Mouse (Mus musculus) cerebellum, adult (tissue): ENCODE measurements around the gene Nrros.

Experiments used
- ATAC-seq: cut with Nextera tagmentation; 2 replicates; pipeline ENCODE4 v1.9.2; 2017; ENCODE audit warnings: mild to moderate bottlenecking, moderate library complexity, mixed read lengths; ENCODE audit not compliant: insufficient number of reproducible peaks, low FRiP score, low TSS enrichment

The Nrros gene

DNA sequence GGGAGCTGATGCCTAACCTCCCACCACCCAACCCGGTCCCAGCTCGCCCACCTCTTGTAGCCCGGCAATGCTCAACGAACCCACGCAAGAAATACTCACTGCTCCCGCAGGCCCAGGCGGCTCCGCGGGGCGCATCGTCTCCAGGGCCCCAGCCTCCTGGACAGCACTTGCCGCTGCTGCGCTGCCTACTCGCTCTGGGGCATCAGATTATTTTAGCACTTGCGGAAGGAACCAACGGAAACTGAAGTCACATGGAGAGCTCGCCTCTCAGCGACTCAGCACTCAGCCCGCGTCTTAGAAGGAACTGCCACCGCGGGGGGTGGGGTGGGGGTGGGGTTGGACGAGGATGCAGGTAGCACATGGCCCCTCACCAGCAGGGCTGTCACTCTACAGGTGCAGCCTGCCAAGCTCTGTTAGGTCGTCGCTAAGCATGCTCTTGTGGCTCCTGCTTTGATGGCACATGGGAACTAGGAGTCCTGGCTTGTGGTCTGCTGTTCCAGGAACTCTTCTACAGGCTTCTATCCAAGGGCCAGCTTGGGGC is at the start of gene Nrros:
Gene Nrros, minus strand, starts transcription at position 314 of the 541 bp plus-strand sequence.
- peak; percentile 59; the same call in 1 of the 2 replicates for ATAC-seq

DNA sequence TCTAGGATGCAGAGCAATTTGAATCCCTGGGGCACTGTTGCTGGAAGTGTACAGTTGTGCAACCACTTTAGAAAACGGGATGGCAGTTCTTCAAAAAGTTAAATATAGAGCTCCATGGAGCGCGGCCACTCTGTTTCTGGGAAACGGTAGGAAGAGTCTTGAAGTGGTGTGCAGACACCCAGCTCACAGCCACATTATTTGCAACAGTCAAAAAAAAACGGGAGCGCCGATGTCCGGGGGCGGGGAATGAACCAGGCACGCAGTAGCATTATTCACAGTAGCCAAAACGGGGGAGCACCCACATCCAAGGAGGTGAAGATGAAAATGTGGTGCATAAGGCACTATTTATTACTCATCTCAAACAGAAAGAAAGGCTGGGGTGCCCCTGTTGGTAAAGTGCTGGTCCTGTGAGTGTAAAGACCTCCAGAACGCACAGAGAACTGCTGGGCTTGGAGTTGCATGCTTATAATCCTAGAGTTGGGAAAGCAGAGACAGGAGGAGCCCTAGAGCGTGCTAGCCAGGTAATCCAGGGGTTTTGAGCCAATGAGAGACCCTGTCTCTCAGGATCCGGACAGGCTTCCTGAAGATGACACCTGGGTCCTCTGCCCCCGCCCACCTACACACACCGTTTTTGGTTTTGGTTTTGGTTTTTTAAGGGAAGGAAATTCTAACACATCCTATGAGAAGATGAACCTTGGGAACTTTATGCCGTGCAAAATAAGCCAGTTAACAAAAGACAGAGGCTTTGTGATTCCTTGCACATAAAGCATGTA is 49.6 kb upstream of the Nrros start:
- no peak for ATAC-seq

DNA sequence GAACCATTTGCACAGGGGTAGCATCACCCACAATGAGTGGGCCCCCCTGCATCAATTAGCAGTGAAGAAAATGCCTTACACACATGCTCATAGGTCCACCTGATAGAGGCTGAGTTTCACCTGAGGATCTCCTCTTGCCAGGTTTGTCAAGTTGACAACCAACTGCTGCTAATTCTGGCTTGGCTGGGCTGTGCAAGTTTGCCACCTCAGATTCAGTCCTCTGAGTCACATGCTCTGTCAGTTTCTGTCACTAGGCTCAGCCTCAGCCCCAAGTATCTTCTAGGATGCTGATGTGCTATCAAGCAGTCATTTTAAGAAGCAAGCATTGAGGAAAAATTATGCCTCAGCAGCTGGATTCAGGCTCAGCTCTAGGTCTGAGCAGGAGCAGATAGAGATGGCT is 48.8 kb upstream of the Nrros start:
- no peak for ATAC-seq

DNA sequence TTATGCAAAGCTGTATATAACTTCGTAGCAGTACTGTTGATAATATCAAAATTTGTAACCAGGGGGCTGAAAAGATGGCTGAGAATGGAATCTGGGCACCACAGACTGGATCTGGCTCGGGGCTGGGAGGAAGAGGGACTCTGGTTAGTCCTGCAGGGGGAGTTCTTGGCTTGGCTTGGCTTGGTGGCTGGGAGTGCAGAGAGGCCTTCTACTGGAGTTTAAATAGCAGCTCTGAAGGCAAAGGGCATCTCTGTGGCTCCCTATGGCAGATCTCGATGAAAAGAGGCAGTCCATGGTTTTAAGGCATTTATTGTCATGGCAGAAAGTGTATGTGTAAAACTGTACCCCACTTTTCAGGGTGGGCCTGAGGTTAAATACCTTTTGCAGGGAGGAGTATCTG is 39.5 kb upstream of the Nrros start:
- ATAC-seq = no peak

DNA sequence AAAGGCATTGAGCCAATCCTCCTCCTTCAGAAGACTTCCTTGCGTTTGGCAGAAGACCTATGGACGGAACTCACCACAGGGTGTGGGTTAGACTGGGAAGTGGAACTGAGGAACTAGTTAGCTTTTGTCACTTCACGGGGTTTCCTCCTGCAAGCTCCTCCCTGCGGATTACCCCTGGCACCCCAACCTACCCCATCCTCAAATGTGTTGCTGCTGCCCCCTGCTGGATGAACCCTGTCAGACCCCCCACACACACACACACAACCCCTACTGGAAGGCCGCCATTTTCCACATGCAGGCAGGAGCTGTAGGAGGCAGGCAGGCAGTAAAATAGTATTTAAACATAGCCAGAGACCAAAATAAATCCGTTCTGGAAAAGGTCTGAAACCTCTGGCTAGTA is 37.3 kb upstream of the Nrros start:
- ATAC-seq = no peak; the same call in 1 of the 2 replicates

DNA sequence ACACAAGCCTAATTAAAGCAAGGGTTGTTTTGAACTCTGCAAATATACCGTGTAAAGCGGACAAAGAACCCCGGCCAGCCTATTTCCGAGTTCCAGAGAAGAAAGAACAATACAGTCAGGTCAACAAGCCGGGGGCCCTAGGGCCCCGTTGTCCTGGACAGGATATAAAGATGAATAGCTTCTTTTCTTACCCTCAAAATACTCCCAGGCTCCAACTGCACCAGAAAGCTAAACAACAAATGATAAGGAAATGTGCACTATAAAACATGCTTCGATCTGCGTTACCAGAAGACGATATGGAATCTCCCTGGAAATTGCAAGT is 35.6 kb upstream of the Nrros start:
- no peak for ATAC-seq

DNA sequence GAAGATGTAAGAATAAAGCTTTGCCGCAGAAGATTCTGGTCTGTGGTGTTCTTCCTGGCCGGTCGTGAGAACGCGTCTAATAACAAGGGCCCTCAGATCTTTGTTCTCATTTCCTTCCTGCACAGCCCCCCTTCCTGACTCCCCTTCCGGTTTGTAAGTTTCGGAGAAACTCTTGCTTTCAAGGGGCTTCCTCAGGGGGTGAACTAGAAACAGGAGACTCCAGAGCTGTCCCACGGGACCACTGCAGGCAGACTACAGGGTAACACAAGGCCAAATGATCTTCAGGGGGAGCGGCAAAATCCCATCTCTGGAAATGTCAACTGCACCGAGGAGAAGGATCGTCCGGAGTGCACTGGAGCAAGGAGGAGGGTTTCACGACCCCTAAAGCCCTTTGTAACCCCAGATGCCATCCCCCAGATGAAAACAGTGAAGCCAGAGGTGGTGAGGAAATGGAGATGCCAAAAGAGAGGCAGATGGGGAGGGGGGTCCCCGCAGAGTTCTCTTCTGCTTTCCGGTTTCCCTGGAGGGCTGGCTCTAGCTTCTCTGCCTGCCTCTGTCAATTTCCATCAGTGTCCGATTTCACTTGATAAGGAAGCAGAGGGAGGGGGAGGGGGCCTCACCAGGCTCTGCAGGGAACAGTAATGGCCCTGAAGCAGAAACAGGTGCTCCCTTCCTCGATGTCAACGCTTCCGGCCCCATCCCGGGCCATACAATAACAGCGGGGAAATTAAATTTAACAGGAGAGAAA is 35.0 kb upstream of the Nrros start:
- no peak for ATAC-seq

DNA sequence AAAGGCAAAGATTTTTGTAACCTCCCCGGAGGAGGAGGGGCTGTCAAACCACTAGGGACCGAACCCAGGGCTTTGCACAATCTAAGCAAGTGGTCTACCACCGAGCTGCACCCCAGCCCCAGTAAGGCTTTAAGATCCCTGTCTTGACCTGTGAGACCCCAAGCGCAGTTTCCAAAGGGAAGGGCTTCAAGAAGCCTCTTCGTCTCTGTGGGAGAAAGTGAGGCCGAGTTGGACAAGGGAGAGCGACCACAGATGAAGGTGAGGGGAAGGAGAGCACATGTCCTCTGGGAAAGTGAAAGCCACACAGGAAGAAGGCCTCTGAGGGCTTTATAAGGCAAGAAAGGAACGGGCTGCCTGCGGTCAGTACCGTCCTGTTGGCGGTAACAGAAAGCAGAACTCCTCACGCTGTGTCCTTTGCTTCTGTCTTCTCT is 24.6 kb upstream of the Nrros start:
- ATAC-seq = no peak

DNA sequence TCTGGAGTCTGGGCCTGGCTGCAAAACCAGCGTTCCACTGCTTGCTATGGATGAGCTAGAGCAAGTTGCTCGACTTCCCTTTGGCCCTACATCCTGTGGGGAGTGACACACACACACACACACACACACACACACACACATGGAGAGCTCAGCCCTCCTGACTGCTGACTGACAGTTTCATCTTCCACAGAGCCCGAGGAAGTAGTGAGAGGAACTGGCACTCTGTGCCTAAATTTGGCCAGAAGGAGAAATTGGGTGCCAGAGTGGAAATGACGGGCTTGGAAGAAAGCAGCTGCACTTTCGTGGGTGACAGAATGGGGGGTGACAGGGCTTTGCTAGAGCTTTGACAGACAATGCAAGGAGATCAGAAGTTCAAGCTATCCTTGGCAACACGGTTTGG is 23.7 kb upstream of the Nrros start:
- no peak for ATAC-seq

DNA sequence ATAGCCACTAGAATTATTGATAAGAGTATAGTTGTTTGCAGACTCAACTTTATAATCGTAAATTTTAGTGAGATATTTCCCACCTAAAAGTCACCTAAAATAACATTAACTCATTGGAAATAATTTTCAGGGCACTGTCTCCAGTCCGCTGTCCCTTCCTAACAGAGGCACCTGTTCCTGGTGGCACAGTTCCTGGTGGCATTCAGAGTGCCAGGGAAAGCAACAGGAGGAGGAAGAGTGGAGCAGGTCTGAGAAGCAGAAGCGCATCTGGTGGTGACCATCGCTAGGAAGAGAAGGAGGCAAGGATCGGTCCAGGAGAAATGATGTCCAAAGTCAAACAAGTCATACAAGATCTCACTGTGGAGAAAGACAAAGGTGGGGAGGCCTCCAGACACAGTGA is 20.7 kb upstream of the Nrros start:
- ATAC-seq = peak; percentile 80; the same call in 1 of the 2 replicates

DNA sequence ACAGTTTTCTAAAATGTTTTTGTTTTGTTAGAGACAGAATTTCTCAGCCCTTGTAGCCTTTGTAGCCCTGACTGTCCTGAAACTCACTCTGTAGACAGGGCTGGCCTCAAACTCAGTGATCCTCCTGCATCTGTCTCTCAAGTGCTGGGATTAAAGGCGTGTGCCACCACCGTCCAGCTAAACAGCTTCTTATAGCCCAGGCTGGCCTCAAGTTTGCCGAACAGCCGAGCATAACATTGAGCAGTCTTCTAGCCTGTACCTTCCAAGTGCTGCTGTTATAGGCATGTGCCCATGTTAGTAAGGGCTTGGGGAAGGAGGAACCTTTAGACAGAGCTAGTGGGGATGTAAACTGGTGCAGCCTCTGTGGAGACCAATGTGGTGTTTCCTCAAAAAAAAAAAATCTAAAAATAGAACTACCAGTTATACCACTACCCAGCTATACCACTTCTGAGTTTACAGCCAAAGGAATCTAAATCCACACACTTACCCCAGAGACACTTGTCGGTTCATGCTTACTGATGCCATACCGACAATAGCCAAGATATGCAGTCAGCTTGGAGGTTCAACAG is 14.0 kb upstream of the Nrros start, which contains the start of gene Bex6:
Gene Bex6, plus strand, starts transcription at position 491 of the 569 bp plus-strand sequence.
- no peak for ATAC-seq

DNA sequence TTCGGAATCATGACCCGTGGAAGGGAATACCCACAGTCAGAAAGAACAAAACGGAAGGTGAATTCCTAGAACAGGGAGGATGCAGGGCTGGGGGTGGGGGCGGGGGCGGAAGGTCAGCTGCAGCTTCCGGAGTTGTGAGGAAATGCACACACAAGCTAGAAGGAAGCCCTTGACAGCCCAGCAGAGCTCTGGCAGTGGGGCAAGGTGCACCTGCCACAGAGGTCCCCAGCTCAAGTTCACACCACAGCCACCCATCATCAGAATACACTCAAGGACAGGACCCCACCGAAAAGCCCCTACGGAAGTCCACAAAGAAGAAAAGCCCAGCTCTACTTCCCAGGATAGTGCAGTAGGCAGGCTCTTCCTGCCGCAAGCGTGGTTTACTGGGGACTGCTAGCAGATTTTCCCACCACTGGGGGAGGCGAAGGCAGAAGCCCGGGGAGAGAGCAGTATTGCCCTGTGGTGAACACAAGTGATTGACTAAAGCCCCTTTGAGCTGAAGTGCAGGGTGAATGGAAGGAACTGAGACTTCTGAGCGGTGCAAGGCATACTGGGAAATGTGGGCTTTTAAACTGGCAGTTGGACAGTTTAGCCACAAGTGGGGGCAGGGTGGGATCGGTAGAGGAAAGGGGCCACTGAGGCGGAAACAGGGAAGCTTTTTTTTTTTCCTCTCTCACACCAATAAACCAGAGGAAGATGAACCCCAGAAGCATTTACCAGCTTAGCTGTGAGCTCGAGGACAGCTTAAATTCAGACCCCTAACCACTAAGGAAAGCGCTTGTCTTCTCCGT is 11.7 kb upstream of the Nrros start:
- no peak for ATAC-seq

DNA sequence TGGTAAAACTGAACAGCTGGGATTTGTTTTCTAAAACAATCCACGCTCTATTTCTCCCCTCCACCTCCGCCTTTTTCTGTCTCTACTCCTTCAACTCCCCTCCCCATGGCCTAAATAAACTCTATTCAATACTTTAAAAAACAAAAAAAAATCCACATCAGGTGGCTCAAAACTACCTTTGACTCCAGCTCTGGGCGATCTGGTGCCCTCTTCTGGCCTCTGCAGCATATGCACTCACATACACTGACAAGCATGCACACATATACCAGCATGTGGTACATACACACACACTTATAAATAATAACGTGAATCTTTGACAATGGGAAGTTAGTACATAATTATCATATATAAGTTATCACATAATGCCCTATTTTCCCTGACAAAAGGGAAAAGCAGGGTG is 9.6 kb upstream of the Nrros start:
- ATAC-seq = no peak

DNA sequence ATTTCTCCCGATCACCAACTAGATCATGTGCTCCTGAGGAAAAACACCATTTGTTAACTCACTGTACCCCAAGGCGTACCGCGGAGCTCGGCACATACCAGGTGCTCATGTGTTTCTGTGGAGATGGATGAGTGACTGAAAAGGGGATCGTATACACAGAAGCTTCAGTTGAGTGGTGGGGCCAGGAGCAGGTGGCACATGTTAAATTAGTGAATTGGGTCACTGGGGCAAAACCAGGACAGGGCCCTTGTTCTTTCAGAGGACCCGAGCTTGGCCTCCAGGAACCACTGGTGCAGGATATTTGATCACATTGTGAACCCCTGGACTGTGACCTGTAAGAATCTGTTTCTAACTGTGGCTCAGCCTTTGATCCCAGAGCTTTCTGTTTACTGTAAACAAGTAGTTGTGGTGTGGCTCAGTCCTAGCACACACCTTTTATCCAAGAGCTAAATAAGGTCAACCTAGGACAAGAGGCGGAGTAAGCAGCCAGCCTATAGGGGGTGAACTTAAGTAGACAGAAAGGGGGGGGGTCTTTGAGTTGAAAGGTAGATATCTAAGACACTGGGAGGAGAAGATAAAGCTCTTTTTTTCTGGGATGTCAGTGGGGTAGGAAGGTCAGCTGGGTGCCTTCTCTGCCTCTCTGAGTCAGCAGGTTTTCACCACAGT is 9.1 kb upstream of the Nrros start:
- no peak for ATAC-seq

DNA sequence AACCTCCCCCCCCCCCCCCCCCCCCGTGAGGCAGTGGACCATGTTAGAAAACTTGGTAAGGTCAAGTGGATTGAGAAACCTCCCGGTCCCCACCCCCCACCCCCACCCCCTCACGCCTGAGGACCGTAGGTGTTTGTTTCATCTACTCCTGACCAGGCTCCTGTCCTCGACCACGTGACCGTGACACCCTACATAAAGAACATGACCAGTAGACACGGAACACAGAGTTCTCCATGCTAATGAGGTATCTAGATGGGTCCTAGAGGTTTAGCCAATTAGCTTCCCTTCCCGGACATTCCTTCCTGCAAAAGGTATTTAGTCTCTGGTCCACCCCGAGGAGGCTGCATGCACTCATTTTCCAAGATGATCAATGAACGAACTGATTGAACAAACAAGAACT is 8.0 kb upstream of the Nrros start:
- no peak for ATAC-seq

DNA sequence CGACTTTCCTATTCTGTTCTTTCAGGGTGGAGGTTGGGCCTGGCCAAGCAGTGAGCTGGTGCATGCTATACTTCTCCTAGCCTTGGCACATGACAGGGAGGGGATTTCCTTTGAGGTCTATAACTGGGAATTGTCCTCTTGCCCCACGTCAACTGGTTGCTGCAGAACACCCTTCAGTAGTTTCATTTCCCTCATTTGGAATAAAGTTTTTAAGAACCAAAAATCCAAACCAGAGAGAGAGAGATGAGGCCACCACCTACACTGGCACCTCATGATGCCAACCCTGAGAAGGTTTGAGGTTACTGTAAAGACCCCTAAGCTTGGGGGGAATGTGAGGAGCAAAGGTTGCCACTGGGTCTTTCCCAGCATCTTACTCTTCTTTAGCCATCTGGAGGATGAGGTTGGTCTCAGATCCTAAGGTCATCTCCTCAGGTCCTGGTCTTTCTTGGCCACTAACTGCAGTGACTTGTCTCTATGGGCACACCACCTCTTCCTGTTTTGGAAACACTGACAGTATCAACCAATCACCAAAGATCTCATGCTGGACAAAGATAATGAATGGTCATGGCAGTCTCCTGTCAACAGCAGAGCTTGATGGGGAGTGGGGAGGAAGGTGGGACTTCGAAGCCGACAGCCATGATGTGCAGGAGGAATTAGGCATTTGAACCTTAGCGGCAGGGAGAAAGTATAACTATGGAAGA is 5.8 kb upstream of the Nrros start:
- ATAC-seq = no peak

DNA sequence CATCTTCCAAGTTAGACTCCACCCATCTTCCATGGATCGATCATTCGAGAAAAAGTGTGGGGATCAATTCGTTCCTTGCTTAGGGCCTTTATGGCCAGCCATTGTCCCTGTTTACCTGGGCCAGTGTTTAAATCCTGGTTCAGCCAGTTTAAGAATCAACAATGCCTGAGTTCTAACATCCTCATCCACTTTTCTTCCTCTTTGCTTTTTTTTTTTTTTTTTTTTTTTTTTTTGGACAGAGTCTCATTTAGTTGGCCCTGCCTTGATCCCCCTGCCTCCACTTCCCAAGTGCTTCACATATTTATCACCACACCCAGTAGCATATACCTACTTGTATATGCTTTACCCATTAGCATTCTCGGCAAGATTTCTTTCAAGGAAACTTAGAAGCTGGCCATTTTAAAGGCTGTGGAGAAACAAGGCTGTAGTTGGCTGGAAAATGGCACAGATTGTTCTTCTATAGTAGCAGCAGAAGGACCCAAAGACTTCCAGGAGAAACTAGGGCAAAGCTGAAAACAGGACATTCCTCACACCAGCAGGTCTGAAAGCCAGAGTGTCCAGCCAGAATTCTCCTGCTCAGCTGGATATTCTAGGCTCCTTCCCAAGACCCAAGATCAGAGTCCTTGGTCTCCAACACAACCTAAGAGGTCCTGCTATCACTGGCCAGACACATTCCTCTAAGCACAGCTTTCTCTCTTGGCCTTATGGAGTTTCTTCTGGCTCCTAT is 2.6 kb upstream of the Nrros start:
- peak; percentile 51; the same call in 1 of the 2 replicates for ATAC-seq

DNA sequence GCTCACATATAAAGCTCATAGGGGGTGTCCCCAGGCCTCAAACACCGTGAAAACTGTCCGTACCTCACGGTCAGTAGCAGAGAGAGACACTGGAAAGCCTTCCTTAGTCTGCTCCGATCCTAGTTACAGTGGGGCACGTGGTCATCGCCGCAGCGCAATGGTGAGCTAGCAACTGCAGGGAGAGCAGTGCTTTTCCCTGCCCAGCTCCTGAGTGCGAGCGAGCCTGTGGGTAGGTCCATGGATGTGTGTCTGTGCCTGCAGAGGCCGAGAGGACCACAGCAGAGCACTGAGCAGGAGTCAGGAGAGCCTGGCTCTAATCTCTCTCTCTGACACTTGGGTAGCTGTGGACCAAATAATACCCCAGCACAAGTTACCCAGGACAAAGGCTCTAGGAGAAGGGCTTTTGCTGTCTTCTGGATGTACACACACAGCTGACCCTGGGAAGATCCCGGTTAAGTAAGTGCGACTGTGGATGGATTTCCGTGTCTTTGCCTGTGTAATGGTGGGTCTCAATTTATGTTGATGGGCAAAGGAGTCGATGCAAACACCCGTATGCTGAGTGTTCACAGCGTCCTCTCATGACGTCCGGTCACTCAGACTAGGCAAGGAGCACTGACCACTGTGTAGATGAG is 882 bp downstream of the Nrros start:
- no peak for ATAC-seq
